Mouse (Mus musculus) cerebellum, adult 2 months (tissue): Measurements from ENCODE around the gene Esyt3. TPM values are rescaled to one million over a fixed set of nuclear protein-coding genes. Genes with fewer than 3 reads are reported as not detected.

Experiments
- DNase-seq, 2 experiments: peaks; one replicate each; pipeline ENCODE4 v3.0.0; 2021
- H3K27ac ChIP-seq: fragments of 200-500 bp; 2 replicates; pipeline ENCODE4 v1.5.1; 2012; ENCODE audit warnings: low read length, control low read depth, inconsistent platforms; ENCODE audit not compliant: insufficient read depth
- H3K27me3 ChIP-seq: fragments of 200-500 bp; 2 replicates; pipeline ENCODE4 v1.6.1; 2012; ENCODE audit warnings: inconsistent platforms, mild to moderate bottlenecking, low read length, moderate library complexity; ENCODE audit not compliant: control insufficient read depth, insufficient read depth
- H3K4me1 ChIP-seq: fragments of 200-500 bp; 2 replicates; pipeline ENCODE4 v1.6.1; 2011; ENCODE audit warnings: low read length; ENCODE audit not compliant: control insufficient read depth, insufficient read depth
- H3K4me3 ChIP-seq: fragments of 200-500 bp; replicated peaks from 2 replicates; pipeline ENCODE3; 2011; ENCODE audit warnings: mild to moderate bottlenecking, low read depth, low read length, control low read depth; ENCODE audit not compliant: insufficient read depth
- CTCF ChIP-seq: fragments of 200-500 bp; IDR thresholded peaks from 2 replicates; pipeline ENCODE4 v1.5.1; 2011; ENCODE audit warnings: low read depth, mild to moderate bottlenecking, control low read depth, low read length, moderate library complexity, borderline replicate concordance; ENCODE audit not compliant: insufficient read depth
- POLR2A ChIP-seq: fragments of 200-500 bp; IDR thresholded peaks from 2 replicates; pipeline ENCODE4 v1.6.1; 2011; ENCODE audit warnings: low read length, control low read depth, borderline replicate concordance; ENCODE audit not compliant: insufficient read depth
- WGBS: fragments of 180-500 bp; shearing (Covaris S2); methylation state at CpG from one replicate; pipeline ENCODE4 v1.1.7; 2018; 5-methylcytosine and 5-hydroxymethylcytosine counted together
- polyA plus RNA-seq: library from polyadenylated mRNA; depleted of rRNA; stranded (reverse); fragments of >200 nt; gene quantifications from 2 replicates; pipeline ENCODE4 v1.2.3, GENCODE M21; 2012; rRNA removed

Gene Esyt3
- 0.43 and 0.54 TPM in 2 replicates for polyA plus RNA-seq

GRCm38 (mm10) chr9:99357921-99358692 lies at the start of gene Esyt3:
Esyt3 (minus strand) TSS chr9:99358557.
- 1% methylated on average over 66 of the region's 66 CpGs for WGBS
- TF ChIP-seq CTCF = no peak
- no peak for TF ChIP-seq POLR2A
- Histone ChIP-seq H3K4me3 (peak within 1 kb of the TSS; percentile 20), H3K4me1 (no peaks in the 10 kb centered on the region; the same call in 1 of the 2 replicates), H3K27me3 (no peaks in the 10 kb centered on the region; the same call in 1 of the 2 replicates), H3K27ac (no peak within 1 kb of the TSS)
- DNase-seq = peak; percentile 15 to 29

GRCm38 (mm10) chr9:99401288-99401974 lies 43.1 kb upstream of the Esyt3 start:
- DNase-seq = peak in 1 of 2 experiments; percentile 48
- no peak for TF ChIP-seq POLR2A
- TF ChIP-seq CTCF = no peak
- 47% methylated on average over 9 of the region's 9 CpGs for WGBS
- Histone ChIP-seq H3K27ac (0 out of 2 replicates have a peak overlapping the region, but pooled peaks have one; percentile 4), H3K4me3 (no peak overlapping the region), H3K4me1 (peaks cover 15% of the 10 kb centered on the region), H3K27me3 (no peaks in the 10 kb centered on the region)

- no peaks in the 10 kb centered on the region for H3K27me3 ChIP-seq
- H3K27ac ChIP-seq = 0 out of 2 replicates have a peak overlapping the region, but pooled peaks have one; percentile 4
- no peak overlapping the region for H3K4me3 ChIP-seq
- DNase-seq = peak; percentile 47 to 63
- peaks cover 15% of the 10 kb centered on the region for H3K4me1 ChIP-seq
- 43% methylated on average over 6 of the region's 6 CpGs for WGBS
- TF ChIP-seq CTCF = no peak
- no peak for TF ChIP-seq POLR2A
Measured at GRCm38 (mm10) chr9:99400781-99401180, 42.4 kb upstream of the Esyt3 start.

DNA sequence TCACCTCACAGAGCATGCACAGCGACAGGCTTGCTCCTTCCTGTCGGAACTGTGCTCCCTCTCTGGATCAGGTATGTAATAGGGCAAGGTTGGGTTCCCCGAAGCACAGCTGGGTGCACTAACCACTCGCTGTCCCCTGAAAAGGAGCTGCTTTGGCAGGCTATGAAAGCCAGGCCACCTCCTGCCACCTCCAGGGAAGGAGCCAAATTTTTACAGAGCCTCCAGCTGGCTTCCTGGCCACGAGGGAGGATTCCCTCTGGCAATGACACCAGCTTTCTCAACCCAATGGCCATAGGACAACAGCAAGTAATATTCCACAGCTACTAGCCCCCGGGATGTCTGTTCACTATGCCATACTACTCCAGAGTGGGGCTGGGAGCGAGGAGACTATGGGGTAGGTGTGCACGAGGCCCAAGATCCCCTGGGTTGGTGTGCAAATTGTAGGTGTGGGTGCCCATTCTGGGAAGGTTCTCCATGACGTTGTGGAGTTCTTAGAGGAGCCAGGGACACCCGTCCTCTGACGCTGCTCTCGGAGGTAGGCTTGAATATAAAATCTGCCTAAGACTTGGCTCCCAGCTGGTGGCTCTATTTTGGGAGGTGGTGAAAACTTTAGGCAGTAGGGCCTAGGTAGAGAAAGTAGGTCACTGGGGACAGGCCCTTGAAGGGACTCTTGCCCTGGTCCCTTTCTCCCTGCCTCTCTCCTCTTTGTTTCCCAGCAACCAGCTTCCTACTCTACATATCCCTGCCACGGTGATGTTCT lies 38.9 kb upstream of the Esyt3 start:
- DNase-seq = peak; percentile 63 to 74

DNA sequence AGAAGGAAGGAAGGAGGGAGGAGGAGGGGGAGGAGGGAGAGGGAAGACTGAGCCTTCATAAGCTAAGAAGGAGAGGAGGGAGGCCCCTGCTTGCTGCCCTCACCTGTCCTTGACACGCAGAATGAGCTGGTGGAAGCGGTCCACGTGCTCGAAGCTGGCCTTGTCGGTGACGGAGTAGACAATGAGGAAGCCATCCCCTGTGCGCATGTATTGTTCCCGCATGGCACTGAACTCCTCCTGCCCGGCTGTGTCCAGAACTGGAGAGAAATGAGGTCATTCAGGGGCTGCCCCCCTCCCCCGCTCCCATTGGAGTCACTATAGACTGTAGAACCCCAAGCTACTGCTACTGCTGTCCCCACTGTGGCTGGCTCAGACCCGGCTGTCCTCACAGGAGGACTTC lies 36.0 kb upstream of the Esyt3 start:
- no peaks in the 10 kb centered on the region for H3K27me3 ChIP-seq
- H3K4me1 ChIP-seq = peaks cover 9% of the 10 kb centered on the region
- WGBS = 96% methylated on average over 11 of the region's 11 CpGs
- DNase-seq = peak in 1 of 2 experiments; percentile 27
- TF ChIP-seq POLR2A = no peak
- no peak for TF ChIP-seq CTCF
- H3K4me3 ChIP-seq = no peak overlapping the region
- H3K27ac ChIP-seq = no peak overlapping the region

More for the DNA sequence above, 38.9 kb upstream of the Esyt3 start:
- H3K4me1 ChIP-seq = peaks cover 15% of the 10 kb centered on the region
- 24% methylated on average over 13 of the region's 13 CpGs for WGBS
- H3K27me3 ChIP-seq = no peaks in the 10 kb centered on the region
- H3K27ac ChIP-seq = no peak overlapping the region
- H3K4me3 ChIP-seq = no peak overlapping the region
- TF ChIP-seq POLR2A (no peak), CTCF (no peak)

GRCm38 (mm10) chr9:99393146-99393545 lies 34.8 kb upstream of the Esyt3 start:
- H3K27me3 ChIP-seq = no peaks in the 10 kb centered on the region
- WGBS = 72% methylated on average over 8 of the region's 8 CpGs
- no peak overlapping the region for H3K27ac ChIP-seq
- TF ChIP-seq CTCF = no peak
- TF ChIP-seq POLR2A = no peak
- no peak for DNase-seq
- no peak overlapping the region for H3K4me3 ChIP-seq
- peaks cover 9% of the 10 kb centered on the region for H3K4me1 ChIP-seq

- no peaks in the 10 kb centered on the region for H3K4me1 ChIP-seq
- no peak for TF ChIP-seq CTCF
- no peak for TF ChIP-seq POLR2A
- no peak for DNase-seq
- H3K27ac ChIP-seq = no peak overlapping the region
- H3K27me3 ChIP-seq = no peaks in the 10 kb centered on the region
- 97% methylated on average over 10 of the region's 10 CpGs for WGBS
- H3K4me3 ChIP-seq = no peak overlapping the region
Measured at GRCm38 (mm10) chr9:99391557-99391956, 33.2 kb upstream of the Esyt3 start.
